Mouse (Mus musculus) kidney, adult 2 months (tissue): ENCODE measurements around the gene Trim8. TPM values are rescaled to one million over a fixed set of nuclear protein-coding genes. Genes with fewer than 3 reads are reported as not detected.
A peak's percentile ranks its signal among the peaks of the same experiment; 100 is the strongest.

Source experiments
- DNase-seq: peaks from one replicate; pipeline ENCODE4 v3.0.0; 2021
- H3K27ac ChIP-seq: fragments of 200-500 bp; 2 replicates; pipeline ENCODE4 v1.5.1; 2012; ENCODE audit warnings: low read depth, low read length, control low read depth, inconsistent platforms; ENCODE audit not compliant: insufficient read depth
- H3K27me3 ChIP-seq: fragments of 200-500 bp; replicated peaks from 2 replicates; pipeline ENCODE4 v1.6.1; 2012; ENCODE audit warnings: mild to moderate bottlenecking, moderate library complexity, low read length, inconsistent platforms; ENCODE audit not compliant: control insufficient read depth, insufficient read depth
- H3K36me3 ChIP-seq: fragments of 200-500 bp; 2 replicates; pipeline ENCODE4 v1.6.1; 2012; ENCODE audit warnings: mild to moderate bottlenecking, moderate library complexity, low read length, inconsistent platforms; ENCODE audit not compliant: control insufficient read depth, insufficient read depth
- H3K4me1 ChIP-seq: fragments of 200-500 bp; 2 replicates; pipeline ENCODE4 v1.6.1; 2011; ENCODE audit warnings: low read length; ENCODE audit not compliant: control insufficient read depth, insufficient read depth
- H3K4me3 ChIP-seq: fragments of 200-500 bp; 2 replicates; pipeline ENCODE4 v1.5.1; 2011; ENCODE audit warnings: mild to moderate bottlenecking, low read depth, low read length, control low read depth; ENCODE audit not compliant: insufficient read depth
- CTCF ChIP-seq: fragments of 200-500 bp; conservative IDR thresholded peaks from 2 replicates; pipeline ENCODE4 v1.5.1; 2011; ENCODE audit warnings: low read depth, mild to moderate bottlenecking, control low read depth, low read length, moderate library complexity, mixed read lengths; ENCODE audit not compliant: insufficient read depth, insufficient read length
- POLR2A ChIP-seq: fragments of 200-500 bp; IDR thresholded peaks from one replicate; pipeline ENCODE4 v1.6.1; 2011; ENCODE audit warnings: low read depth, low read length, control low read depth
- WGBS: fragments of 180-500 bp; shearing (Covaris S2); methylation state at CpG from one replicate; pipeline ENCODE4 v1.1.7; 2018; 5-methylcytosine and 5-hydroxymethylcytosine counted together
- polyA plus RNA-seq: library from polyadenylated mRNA; depleted of rRNA; stranded (reverse); fragments of >200 nt; gene quantifications from 2 replicates; pipeline ENCODE4 v1.2.3, GENCODE M21; 2012

The Trim8 gene
- polyA plus RNA-seq, 1 experiment: 43.6 TPM

DNA sequence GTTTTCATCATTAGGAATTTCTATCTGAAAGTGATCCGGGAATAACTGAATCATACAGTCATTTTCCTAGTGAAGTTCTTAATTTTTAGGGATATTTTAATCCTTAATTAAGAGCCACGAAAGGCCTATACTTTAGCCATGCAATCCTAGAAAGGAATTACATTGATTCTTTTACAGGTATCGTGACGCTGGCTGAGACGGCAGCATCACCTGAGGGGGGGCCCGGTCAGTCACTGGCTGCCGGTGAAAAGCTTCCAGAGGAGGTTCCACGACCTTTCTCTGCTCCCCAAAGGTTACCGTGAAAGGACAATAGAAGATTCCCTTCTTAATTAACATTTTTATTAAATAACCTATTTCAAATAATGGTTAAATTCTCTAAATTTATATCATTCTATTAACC is 35.9 kb downstream of the Trim8 start:
- TF ChIP-seq CTCF (no peak), POLR2A (no peak)
- 92% methylated on average over 9 of the region's 9 CpGs for WGBS
- Histone ChIP-seq H3K27ac (no peak overlapping the region), H3K4me3 (no peak overlapping the region), H3K27me3 (no peaks in the 10 kb centered on the region), H3K4me1 (peaks cover 2% of the 10 kb centered on the region; the same call in 1 of the 2 replicates), H3K36me3 (peaks cover 5% of the 10 kb centered on the region)
- DNase-seq: no peak

DNA sequence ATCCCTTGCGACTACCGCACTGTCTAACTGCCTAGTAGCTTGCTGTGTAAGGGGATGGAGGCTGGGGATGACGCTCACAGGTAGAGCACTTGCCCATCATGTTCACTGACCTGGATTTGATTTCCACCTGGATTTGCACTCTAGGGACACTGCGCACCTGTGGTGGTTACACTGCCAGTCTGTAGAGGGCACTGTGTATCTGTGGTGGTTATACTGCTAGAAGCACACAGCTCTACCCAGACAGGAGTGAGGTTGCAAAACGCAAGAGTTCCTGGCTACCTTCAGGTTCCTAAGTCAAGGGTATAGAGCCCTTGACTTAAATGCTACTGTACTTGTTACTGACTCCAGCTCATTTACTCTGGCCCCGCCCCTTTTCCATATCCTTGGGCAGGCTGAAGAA is 36.7 kb downstream of the Trim8 start:
- Histone ChIP-seq H3K36me3 (peaks cover 5% of the 10 kb centered on the region), H3K27me3 (no peaks in the 10 kb centered on the region), H3K4me3 (no peak overlapping the region), H3K4me1 (no peaks in the 10 kb centered on the region), H3K27ac (no peak overlapping the region)
- TF ChIP-seq POLR2A: no peak
- peak; percentile 63 for TF ChIP-seq CTCF
- no peak for DNase-seq
- WGBS: 73% methylated on average over 6 of the region's 6 CpGs

DNA sequence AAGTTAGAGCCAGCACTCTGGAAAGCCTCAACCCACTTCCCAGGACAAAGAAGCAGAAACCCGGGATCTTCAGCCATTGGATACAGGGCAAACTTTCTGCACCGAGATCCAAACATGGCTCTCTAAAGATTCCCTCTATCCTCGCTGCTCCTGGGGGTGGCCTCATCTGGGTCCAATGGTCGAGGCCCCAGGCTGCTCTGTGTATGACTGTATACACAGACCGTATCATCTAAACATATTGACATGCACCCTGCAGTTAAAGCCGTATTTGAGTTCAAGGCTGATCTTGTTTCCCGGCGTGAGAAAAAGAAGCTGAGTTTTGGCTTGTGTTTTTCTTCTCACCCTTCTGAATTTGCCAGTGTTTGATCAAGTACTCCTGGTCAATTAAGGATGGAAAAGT is 41.2 kb downstream of the Trim8 start:
- DNase-seq: no peak
- Histone ChIP-seq H3K27ac (no peak overlapping the region), H3K36me3 (peaks cover 5% of the 10 kb centered on the region), H3K4me3 (no peak overlapping the region), H3K4me1 (no peaks in the 10 kb centered on the region), H3K27me3 (no peaks in the 10 kb centered on the region)
- no peak for TF ChIP-seq POLR2A
- WGBS: 91% methylated on average over 8 of the region's 8 CpGs

DNA sequence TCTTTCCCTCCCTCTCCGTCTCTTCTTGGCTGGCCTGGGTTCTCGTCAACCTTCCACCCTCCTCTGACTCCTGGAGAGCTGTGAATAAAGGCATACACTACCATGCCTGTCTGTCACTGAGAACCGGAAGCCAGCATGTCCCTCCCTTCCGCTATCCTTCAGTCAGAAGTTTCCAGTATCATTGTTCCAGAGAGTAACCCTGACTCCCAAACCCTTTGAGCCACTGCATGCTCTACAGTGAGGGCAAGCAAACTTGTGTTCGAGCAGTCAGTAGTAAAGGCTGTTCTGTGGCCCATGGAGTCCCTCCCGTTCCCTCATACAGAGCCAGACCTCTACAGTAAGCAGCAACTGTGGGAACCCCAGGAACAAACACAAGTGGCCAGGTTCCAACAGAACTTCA is 46.1 kb downstream of the Trim8 start:
- Histone ChIP-seq H3K4me1 (no peaks in the 10 kb centered on the region), H3K27ac (no peak overlapping the region), H3K4me3 (no peak overlapping the region), H3K27me3 (no peaks in the 10 kb centered on the region), H3K36me3 (no peaks in the 10 kb centered on the region; the same call in 1 of the 2 replicates)
- DNase-seq: no peak
- WGBS: 79% methylated on average over 6 of the region's 6 CpGs
- no peak for TF ChIP-seq CTCF
- TF ChIP-seq POLR2A: no peak

DNA sequence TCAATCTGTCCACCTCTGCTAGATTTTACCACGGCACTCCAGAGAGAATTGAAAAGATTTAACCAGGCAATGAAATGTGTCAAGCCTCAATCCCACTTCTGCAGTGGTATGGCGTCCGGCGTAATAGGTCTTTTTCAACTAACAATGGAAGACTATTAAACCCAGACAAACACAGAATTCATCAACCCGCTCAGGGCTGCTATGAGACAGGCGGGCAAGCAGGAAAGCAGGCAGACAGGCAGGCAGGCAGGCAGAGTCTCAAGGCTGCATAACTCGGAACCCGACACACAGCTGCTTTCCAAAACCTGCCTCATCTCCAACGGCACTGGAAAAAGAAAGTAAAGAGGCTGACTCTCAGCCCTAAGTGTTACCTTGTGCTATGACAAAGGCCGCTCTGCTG is 46.6 kb downstream of the Trim8 start:
- no peak for DNase-seq
- H3K27ac ChIP-seq: no peak overlapping the region
- no peak overlapping the region for H3K4me3 ChIP-seq
- WGBS: 83% methylated on average over 10 of the region's 10 CpGs
- no peak for TF ChIP-seq POLR2A
- no peak for TF ChIP-seq CTCF
- H3K4me1 ChIP-seq: no peaks in the 10 kb centered on the region
- H3K36me3 ChIP-seq: no peaks in the 10 kb centered on the region; the same call in 1 of the 2 replicates
- H3K27me3 ChIP-seq: no peaks in the 10 kb centered on the region

DNA sequence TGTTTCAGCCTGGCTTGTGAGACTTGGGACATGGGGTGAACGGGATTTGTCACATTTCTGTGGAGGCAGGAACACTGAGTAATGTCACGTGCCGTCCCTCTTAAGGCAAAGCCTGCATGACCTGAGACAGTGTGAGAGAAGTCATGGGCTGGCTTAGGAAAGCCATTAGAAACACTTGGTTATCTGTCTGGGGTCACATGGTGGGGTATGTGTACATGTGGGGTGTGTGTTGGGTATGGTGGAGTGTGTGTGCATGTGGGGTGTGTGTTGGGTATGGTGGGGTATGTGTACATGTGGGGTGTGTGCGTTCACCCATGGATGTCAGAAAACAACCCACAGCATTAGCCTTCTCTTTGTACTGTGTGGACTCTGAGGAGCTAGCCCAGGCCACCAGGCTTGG is 48.9 kb downstream of the Trim8 start:
- Histone ChIP-seq H3K27me3 (no peaks in the 10 kb centered on the region), H3K27ac (no peak overlapping the region), H3K4me3 (no peak overlapping the region), H3K4me1 (no peaks in the 10 kb centered on the region), H3K36me3 (no peaks in the 10 kb centered on the region; the same call in 1 of the 2 replicates)
- 93% methylated on average over 4 of the region's 4 CpGs for WGBS
- no peak for DNase-seq
- TF ChIP-seq CTCF (no peak), POLR2A (no peak)

DNA sequence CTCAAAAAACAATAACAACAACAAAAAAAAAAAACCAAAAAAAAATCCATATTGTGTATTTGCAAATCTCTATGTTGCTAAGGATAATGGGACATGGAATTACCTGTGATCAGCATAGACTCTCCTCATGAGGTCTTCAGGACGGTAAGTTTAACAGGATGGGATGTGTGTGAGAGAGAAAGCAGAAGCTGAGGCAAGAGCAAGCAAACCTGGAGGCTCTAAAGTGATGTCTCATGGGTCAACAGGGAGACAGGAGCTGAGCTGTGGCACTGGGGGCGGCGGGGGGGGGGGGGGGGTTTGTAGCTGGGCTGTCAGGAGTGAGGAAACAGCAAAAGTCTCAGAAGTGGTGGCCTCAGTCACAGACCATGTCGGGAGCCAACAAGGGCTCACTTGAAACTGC is 51.0 kb downstream of the Trim8 start:
- no peak for DNase-seq
- no peak overlapping the region for H3K27ac ChIP-seq
- no peak for TF ChIP-seq CTCF
- no peak for TF ChIP-seq POLR2A
- H3K4me1 ChIP-seq: no peaks in the 10 kb centered on the region
- WGBS: 85% methylated on average over 4 of the region's 4 CpGs
- H3K27me3 ChIP-seq: no peaks in the 10 kb centered on the region
- no peaks in the 10 kb centered on the region; the same call in 1 of the 2 replicates for H3K36me3 ChIP-seq
- H3K4me3 ChIP-seq: no peak overlapping the region

DNA sequence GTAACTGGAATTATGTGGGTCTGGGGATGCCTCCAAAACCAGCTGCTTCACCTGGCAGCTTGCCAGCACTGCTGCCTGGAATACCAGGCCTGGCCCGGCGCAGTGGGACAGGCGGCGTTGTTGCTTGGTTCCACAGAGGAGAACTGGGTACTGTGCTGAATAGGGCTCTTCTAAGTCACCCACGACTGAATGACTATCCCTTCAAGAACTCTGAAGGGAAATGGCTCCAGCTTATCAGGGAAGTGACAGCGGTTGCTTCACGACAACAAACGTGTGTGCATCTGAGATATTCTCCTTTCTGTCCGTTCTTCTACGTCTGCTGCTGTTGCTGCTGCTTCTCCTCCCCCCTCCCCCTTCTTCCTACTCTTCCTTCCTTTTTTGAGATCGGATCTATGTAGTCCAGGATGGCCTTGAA is 52.0 kb downstream of the Trim8 start:
- TF ChIP-seq CTCF: no peak
- no peak for TF ChIP-seq POLR2A
- WGBS: 67% methylated on average over 11 of the region's 11 CpGs
- H3K27me3 ChIP-seq: no peaks in the 10 kb centered on the region
- no peaks in the 10 kb centered on the region; the same call in 1 of the 2 replicates for H3K36me3 ChIP-seq
- H3K27ac ChIP-seq: no peak overlapping the region
- H3K4me3 ChIP-seq: no peak overlapping the region
- DNase-seq: no peak
- no peaks in the 10 kb centered on the region for H3K4me1 ChIP-seq
